Mouse (Mus musculus) midbrain, embryonic 10.5 days (tissue): ENCODE measurements around the gene Cir1. TPM values are rescaled to one million over a fixed set of nuclear protein-coding genes. Genes with fewer than 3 reads are reported as not detected.

ENCODE experiments used
- DNase-seq: peaks from one replicate; pipeline ENCODE4 v3.0.0-alpha.2; 2017; ENCODE audit warnings: low spot score
- H3K27ac ChIP-seq: fragments of 300-500 bp; sonication (generic); replicated peaks from 2 replicates; pipeline ENCODE4 v1.5.1; 2016; ENCODE audit warnings: mild to moderate bottlenecking
- H3K27me3 ChIP-seq: fragments of 300-500 bp; sonication (generic); 2 replicates; pipeline ENCODE4 v1.6.1; 2016; ENCODE audit warnings: low read depth, mild to moderate bottlenecking; ENCODE audit not compliant: poor library complexity, severe bottlenecking
- H3K36me3 ChIP-seq: fragments of 300-500 bp; sonication (generic); 2 replicates; pipeline ENCODE4 v1.6.1; 2016; ENCODE audit warnings: mild to moderate bottlenecking, moderate library complexity
- H3K4me1 ChIP-seq: fragments of 300-500 bp; sonication (generic); 2 replicates; pipeline ENCODE4 v1.6.1; 2016
- H3K4me3 ChIP-seq: fragments of 300-500 bp; sonication (generic); 2 replicates; pipeline ENCODE4 v1.5.1; 2016; ENCODE audit warnings: mild to moderate bottlenecking, moderate library complexity
- H3K9me3 ChIP-seq: fragments of 300-500 bp; sonication (generic); replicated peaks from 2 replicates; pipeline ENCODE4 v1.6.1; 2016; ENCODE audit warnings: mild to moderate bottlenecking
- WGBS: fragments of 180-500 bp; shearing (Covaris S2); methylation state at CpG from one replicate; pipeline ENCODE4 v1.1.7; 2016; 5-methylcytosine and 5-hydroxymethylcytosine counted together
- polyA plus RNA-seq: library from polyadenylated mRNA; unstranded; fragments of >200 nt; fragmentation: Nextera tagmentation; extraction: Ambion mirVana; gene quantifications from 2 replicates; pipeline ENCODE4 v1.2.1, GENCODE M21; 2016

Cir1 gene
- polyA plus RNA-seq, 1 experiment from 2014 or later: 14.0 TPM

DNA sequence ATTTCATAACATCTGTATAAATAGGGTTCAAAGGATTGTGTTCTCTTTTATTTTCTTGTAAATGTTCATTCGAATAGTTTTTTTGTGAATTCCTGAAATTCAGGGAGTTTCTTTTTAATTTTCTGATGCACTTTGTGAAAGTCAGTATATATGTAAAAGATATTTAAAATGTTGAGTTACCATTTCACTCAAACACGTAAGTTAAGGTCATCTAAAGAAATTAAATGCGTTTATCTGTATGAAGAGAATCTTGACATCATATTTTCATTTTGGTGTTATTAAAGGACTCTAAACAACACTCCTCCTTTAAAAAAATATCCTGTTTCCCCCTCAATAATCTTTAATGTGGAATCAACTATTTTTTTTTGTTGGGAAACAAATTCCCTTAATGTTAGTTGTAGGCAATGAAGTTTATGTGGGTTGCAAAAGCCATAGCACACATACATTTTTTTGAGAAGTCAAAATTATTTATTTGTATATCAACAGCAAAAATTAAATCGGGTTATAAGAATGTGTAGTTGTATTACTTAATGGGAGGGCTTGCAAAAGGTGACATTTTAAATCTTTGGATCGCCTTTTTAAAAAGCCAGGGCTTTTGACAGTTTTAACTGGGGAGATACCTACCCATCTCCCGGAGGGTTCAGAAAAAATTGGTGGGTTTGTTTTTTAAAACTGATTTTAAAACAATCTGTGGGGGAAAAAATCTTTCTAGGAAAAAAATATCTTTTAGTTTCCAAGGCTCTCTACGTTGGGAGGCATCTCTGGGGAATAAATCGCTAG lies 37.0 kb downstream of the Cir1 start:
- WGBS: 8% methylated on average over 8 of the region's 8 CpGs
- Histone ChIP-seq H3K4me1 (peaks cover 88% of the 10 kb centered on the region), H3K4me3 (peak overlapping the region; percentile 62; the same call in 1 of the 2 replicates), H3K9me3 (no peaks in the 10 kb centered on the region), H3K36me3 (no peaks in the 10 kb centered on the region), H3K27me3 (peaks cover 100% of the 10 kb centered on the region), H3K27ac (no peak overlapping the region)
- DNase-seq: no peak

DNA sequence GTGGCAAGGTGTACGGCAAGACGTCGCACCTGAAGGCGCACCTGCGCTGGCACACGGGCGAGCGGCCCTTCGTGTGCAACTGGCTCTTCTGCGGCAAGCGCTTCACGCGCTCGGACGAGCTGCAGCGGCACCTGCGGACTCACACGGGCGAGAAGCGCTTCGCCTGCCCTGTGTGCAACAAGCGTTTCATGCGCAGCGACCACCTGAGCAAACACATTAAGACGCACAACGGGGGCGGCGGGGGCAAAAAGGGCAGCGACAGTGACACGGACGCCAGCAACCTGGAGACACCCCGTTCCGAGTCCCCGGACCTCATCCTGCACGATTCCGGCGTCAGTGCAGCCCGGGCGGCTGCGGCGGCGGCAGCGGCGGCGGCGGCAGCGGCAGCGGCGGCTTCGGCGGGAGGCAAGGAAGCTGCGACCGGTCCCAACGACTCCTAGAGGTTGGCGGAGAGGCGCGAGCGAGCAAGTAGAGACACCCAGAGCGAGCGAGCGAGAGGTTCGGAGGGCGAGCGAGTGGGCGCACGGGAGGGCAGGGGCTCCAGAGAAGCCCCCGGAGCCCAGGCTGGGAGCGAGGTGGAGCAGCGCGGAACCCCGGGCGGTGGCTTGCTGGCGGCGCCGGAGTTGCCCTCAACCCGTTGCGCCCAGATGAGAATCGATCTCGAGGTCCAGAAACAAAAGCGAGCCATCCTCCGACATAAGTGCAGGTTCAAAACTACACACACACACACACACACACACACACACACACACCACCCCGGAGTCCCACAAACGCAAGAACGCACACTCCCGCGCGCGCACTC lies 38.2 kb downstream of the Cir1 start:
- Histone ChIP-seq H3K4me3 (peak overlapping the region; percentile 62), H3K36me3 (no peaks in the 10 kb centered on the region), H3K4me1 (peaks cover 88% of the 10 kb centered on the region), H3K27me3 (peaks cover 100% of the 10 kb centered on the region), H3K27ac (peak overlapping the region; percentile 83), H3K9me3 (no peaks in the 10 kb centered on the region)
- WGBS: under 1% methylated on average over 87 of the region's 88 CpGs
- DNase-seq: peak; percentile 79

DNA sequence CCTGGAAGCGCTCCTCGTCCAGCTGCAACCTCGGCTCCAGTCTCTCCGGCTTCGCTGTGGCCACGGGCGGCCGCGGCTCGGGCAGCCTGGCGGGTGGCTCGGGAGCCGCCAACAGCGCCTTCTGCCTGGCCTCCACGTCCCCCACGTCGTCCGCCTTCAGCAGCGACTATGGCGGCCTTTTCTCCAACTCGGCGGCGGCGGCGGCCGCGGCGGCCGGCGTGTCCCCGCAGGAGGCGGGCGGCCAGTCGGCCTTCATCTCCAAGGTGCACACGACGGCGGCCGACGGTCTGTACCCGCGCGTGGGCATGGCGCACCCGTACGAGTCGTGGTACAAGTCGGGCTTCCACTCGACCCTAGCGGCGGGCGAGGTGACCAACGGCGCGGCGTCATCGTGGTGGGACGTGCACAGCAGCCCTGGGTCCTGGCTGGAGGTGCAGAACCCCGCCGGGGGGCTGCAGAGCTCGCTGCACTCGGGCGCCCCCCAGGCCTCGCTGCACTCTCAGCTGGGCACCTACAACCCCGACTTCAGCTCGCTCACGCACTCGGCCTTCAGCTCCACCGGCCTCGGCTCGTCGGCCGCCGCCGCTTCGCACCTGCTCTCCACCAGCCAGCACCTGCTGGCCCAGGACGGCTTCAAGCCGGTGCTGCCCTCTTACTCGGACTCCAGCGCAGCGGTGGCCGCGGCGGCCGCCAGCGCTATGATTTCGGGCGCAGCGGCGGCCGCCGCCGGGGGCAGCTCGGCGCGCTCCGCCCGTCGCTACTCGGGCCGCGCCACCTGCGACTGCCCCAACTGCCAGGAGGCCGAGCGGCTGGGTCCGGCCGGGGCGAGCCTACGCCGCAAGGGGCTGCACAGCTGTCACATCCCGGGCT lies 39.0 kb downstream of the Cir1 start:
- H3K36me3 ChIP-seq: no peaks in the 10 kb centered on the region
- peaks cover 100% of the 10 kb centered on the region for H3K27me3 ChIP-seq
- H3K9me3 ChIP-seq: no peaks in the 10 kb centered on the region
- peaks cover 86% of the 10 kb centered on the region for H3K4me1 ChIP-seq
- H3K4me3 ChIP-seq: peak overlapping the region; percentile 62
- H3K27ac ChIP-seq: peak overlapping the region; percentile 83
- DNase-seq: peak; percentile 73
- under 1% methylated on average over 107 of the region's 110 CpGs for WGBS

DNA sequence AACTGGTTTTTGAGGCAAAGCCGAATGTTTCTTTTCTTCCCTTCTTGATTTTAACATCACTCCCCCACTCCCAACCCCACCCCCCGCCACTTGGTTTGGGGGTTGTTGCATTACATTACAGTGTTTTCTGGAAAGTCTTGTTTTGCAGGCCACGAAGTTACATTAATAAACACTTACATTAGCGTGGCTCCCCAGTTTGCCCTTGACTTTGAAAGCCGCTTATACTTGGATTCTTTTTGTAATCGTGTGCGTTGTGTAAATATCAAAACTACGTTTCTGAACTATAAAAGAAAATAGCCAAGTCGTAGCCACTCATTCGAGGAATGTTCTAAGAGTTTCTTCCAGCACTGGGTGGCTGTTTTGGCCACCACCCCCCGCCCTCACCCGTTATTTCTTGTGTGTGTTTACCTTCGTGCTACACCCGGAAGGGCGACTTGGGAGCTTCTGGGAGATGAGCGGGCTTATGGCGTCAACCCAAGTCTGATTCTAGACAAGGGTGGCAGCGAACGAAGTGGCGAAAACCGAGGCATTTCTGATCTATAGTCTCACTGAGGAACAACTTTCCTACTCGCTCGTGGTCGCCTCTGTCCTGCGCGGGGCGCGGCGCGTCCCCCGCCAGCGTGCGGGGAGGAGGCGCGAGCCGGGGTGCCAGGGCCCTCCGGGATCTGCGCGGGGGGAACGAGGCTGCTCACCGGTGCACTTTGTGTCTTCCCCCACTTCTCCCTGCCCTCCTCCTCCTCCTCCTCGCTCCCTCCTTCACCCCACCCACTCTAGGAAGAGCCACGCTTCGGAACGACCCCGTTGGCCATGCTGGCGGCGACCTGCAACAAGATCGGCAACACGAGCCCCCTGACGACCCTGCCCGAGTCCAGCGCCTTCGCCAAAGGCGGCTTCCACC lies 39.9 kb downstream of the Cir1 start:
- Histone ChIP-seq H3K36me3 (no peaks in the 10 kb centered on the region), H3K27ac (peak overlapping the region; percentile 83), H3K9me3 (no peaks in the 10 kb centered on the region), H3K4me1 (peaks cover 84% of the 10 kb centered on the region), H3K27me3 (peaks cover 100% of the 10 kb centered on the region), H3K4me3 (peak overlapping the region; percentile 62)
- DNase-seq: peak; percentile 65
- under 1% methylated on average over 53 of the region's 55 CpGs for WGBS

DNA sequence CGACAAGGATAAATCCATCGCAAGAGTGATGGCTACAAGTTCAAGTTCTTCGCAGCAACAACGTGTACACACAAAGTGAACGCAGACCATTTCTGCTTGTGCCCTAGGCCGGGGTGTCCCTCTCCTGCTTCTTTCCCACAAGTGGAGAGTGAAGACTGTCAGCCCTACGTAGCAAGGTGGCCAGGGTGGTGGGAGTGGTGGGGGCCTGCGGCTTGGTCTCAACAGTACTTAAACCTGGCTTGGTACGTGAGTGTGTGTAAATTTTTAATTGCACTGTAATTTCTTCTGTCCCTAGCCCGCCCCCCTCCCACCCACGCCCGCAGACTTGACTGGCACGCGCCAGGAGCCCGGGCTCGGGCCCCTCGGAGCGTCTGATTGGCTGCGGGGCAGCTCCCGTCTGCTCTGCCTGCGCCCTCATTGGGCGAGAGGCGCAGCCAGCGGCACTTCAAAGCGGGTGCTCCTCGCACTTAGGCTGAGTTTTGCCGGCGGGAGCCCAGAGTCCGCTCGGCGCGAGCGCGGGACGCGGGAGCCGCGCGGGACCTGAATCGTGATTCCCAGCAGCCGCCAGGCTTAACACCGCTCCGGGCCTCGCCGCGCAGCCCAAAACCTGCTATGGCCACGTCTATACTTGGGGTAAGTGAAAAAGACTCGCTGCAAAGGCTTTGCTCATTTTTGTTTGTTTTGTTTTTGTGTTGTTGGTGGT lies 40.9 kb downstream of the Cir1 start, which contains the start of gene Sp9:
TSS of gene Sp9 (plus strand) at position 467 of the 703 bp plus-strand sequence.
- peak within 1 kb of the TSS; percentile 83 for H3K27ac ChIP-seq
- under 1% methylated on average over 48 of the region's 48 CpGs for WGBS

DNA sequence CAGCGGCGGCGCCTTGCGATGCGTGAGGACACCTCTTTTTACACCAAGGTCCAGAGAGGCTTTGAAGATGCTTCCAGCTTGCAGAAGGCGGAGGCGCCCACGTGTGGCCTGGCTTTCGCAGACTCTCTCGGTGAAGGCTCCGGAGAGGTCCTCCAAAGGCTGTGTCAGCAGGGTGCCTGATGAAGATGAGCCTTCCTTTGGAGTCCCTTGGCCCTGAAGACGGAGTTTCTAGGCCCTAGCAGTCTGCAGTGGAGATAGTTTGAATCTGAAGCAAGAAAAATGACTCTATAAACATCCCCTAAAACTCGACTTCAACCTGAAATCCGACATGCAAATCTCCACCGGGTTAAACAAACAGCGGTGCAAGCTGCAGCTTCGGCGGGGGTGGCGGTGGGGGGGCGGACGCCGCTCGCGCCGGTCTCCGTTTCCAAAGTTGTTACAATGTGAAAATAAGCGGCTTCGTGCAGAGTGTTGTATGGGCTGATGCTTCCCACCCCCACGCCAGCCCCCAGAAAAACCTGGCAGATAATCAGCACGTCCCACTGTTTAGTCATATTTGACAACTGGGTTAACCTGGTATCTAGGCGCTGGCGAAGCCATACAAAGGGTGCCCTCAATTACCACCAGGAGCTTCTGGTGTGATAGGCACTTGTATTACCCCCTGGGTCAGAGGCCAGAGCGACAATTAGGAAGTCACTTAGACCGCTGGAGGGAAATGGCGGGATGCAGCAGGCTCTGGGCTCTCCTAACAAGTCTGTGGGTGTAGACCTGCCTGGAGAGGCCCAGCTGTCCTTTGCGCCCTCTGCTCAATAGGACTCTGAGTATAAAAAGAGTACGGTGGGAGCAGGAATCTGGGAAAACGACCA lies 41.7 kb downstream of the Cir1 start:
- peak overlapping the region; percentile 28; the same call in 1 of the 2 replicates for H3K27ac ChIP-seq
- peaks cover 100% of the 10 kb centered on the region for H3K27me3 ChIP-seq
- H3K36me3 ChIP-seq: no peaks in the 10 kb centered on the region
- no peaks in the 10 kb centered on the region for H3K9me3 ChIP-seq
- peaks cover 72% of the 10 kb centered on the region for H3K4me1 ChIP-seq
- WGBS: under 1% methylated on average over 38 of the region's 38 CpGs
- peak; percentile 61 for DNase-seq
- peak overlapping the region; percentile 62 for H3K4me3 ChIP-seq

More for the DNA sequence above, 40.9 kb downstream of the Cir1 start, which contains the start of gene Sp9:
- Histone ChIP-seq H3K9me3 (no peaks in the 10 kb centered on the region), H3K4me1 (peaks cover 74% of the 10 kb centered on the region), H3K27me3 (peaks cover 100% of the 10 kb centered on the region), H3K4me3 (peak within 1 kb of the TSS; percentile 62), H3K36me3 (no peaks in the 10 kb centered on the region)
- peak; percentile 90 for DNase-seq

DNA sequence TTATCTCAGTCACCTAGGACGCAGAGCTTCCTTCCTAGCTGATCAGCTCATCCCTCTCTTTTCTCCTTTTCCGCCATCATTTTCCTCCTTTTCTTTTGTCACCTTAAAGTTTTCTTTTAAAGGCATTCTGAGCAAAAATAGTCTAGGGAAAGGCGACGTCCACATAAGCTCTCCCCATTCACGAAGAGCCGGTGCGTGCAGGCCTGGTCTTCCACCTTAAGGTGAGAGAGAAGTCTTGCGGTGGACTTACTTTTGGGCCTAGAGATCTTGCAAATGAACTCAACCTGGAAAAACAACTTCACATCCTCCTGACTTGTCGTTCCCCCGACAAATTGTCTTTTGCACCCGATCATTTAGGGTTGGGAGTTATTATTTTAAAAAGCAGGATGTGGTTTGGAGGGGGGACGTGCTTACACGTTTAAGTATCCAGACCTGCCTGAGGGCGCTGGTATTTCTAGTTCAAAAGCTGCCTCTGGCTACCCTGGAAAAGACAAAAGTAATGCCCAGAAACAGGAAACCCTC lies 42.4 kb downstream of the Cir1 start:
- H3K4me3 ChIP-seq: peak overlapping the region; percentile 62
- H3K9me3 ChIP-seq: no peaks in the 10 kb centered on the region
- H3K4me1 ChIP-seq: peaks cover 76% of the 10 kb centered on the region
- H3K27me3 ChIP-seq: peaks cover 100% of the 10 kb centered on the region
- 1% methylated on average over 14 of the region's 14 CpGs for WGBS
- no peak for DNase-seq
- no peaks in the 10 kb centered on the region for H3K36me3 ChIP-seq
- 0 out of 2 replicates have a peak overlapping the region, but pooled peaks have one; percentile 28 for H3K27ac ChIP-seq

DNA sequence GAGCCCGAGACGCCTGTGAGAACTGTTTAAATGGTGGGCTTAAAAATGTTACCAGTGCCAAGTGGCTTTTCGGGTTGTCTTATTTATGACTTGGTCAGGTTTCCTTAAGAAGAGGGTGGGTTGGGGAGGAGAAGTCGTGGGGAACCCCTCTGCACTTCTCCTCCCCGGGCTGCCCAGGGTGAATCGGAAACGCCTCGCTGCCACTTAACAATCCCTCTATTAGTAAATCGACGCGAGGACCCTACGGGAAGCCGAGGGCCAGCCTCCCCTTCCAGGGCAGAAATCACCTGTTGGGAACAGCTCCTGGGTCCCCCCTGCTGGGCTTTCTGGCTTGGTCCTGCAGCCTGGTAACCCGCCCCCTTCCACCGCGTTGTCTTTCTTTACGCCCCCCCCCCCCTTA lies 42.8 kb downstream of the Cir1 start:
- peak overlapping the region; percentile 35 for H3K4me3 ChIP-seq
- H3K4me1 ChIP-seq: peaks cover 79% of the 10 kb centered on the region
- H3K27me3 ChIP-seq: peaks cover 100% of the 10 kb centered on the region
- no peaks in the 10 kb centered on the region for H3K9me3 ChIP-seq
- H3K27ac ChIP-seq: no peak overlapping the region
- peak; percentile 55 for DNase-seq
- 1% methylated on average over 17 of the region's 17 CpGs for WGBS
- H3K36me3 ChIP-seq: no peaks in the 10 kb centered on the region

DNA sequence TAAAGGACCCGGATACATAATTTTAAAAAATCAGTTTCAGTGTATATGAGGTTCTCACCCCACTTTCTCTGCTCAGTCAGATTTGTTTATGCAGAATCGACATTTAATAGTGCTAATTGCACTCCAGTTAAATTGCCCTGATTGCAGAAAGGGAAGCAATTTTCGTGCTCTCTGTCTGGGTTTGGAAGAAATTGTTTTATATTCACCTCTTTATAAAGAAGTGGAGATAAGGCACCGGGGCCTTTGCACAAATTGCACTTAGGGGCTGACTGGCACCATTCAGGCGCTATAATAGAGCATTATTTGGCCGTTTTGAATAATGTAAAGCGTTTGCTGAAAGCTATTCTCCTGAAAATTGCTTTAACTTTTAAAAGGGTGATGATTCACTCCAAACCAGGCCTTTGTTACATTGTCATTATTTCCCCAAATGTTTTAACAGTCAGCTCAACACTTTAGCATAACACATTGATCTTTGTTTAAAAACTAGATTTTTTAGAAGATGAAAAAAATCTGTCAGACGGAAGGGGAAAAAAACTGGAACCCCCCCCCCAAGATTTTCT lies 43.6 kb downstream of the Cir1 start:
- H3K9me3 ChIP-seq: no peaks in the 10 kb centered on the region
- WGBS: 5% methylated on average over 8 of the region's 8 CpGs
- H3K4me3 ChIP-seq: peak overlapping the region; percentile 35; the same call in 1 of the 2 replicates
- DNase-seq: no peak
- H3K27ac ChIP-seq: no peak overlapping the region
- peaks cover 100% of the 10 kb centered on the region for H3K27me3 ChIP-seq
- peaks cover 79% of the 10 kb centered on the region for H3K4me1 ChIP-seq
- no peaks in the 10 kb centered on the region for H3K36me3 ChIP-seq

DNA sequence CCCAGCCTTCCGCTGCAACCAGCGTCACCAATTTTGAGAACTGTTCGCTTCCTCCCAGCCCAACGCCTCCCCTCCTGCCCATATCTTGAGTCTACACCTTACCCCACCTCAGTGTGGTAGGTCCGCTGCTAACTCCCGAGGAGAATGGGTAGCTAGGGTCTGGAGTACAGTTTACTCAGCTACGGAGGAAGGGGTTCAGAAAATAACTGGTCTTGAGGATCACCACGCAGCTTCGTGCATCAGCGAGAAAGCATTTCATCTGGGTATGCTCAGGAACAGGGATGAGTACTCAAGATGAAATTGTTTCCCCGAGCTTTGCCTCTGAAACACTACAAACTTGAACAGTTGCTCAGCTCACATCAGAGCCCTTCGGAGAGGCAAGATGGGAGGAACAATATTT lies 44.2 kb downstream of the Cir1 start:
- no peaks in the 10 kb centered on the region for H3K36me3 ChIP-seq
- H3K27ac ChIP-seq: no peak overlapping the region
- DNase-seq: peak; percentile 52
- peaks cover 79% of the 10 kb centered on the region for H3K4me1 ChIP-seq
- WGBS: 2% methylated on average over 12 of the region's 12 CpGs
- H3K9me3 ChIP-seq: no peaks in the 10 kb centered on the region
- H3K27me3 ChIP-seq: peaks cover 100% of the 10 kb centered on the region
- no peak overlapping the region for H3K4me3 ChIP-seq
